Mouse (Mus musculus) B cell, adult 2 months (primary cell): ENCODE results near the gene Slc38a2.

Source experiments
- DNase-seq, 2 experiments: peaks; one replicate each; pipeline ENCODE4 v3.0.0; 2022

The Slc38a2 gene

GRCm38 (mm10) chr15:96660590-96661141, 38.9 kb downstream of the Slc38a2 start:
- no peak for DNase-seq

- DNase-seq, result no peak
Measured at GRCm38 (mm10) chr15:96658275-96658602, 41.3 kb downstream of the Slc38a2 start.

- no peak for DNase-seq
Measured at GRCm38 (mm10) chr15:96657576-96658274, 41.8 kb downstream of the Slc38a2 start.

- peak; percentile 62 to 64 for DNase-seq
Measured at GRCm38 (mm10) chr15:96655514-96655913, 44.0 kb downstream of the Slc38a2 start.

GRCm38 (mm10) chr15:96654714-96655113, 44.8 kb downstream of the Slc38a2 start:
- peak; percentile 72 to 74 for DNase-seq

- DNase-seq, result no peak
Measured at GRCm38 (mm10) chr15:96653011-96653410, 46.5 kb downstream of the Slc38a2 start.

- no peak for DNase-seq
Measured at GRCm38 (mm10) chr15:96652531-96652930, 47.0 kb downstream of the Slc38a2 start.

- DNase-seq, result no peak
Measured at GRCm38 (mm10) chr15:96647376-96647775, 52.2 kb downstream of the Slc38a2 start.

- peak; percentile 81 to 84 for DNase-seq
Measured at GRCm38 (mm10) chr15:96642436-96643405, 56.8 kb downstream of the Slc38a2 start, which contains the start of gene Slc38a1. TSS of gene Slc38a1 (minus strand) at chr15:96642913.

GRCm38 (mm10) chr15:96641821-96642435, 57.6 kb downstream of the Slc38a2 start:
- peak; percentile 64 to 71 for DNase-seq

GRCm38 (mm10) chr15:96641111-96641820, 58.3 kb downstream of the Slc38a2 start:
- peak; percentile 79 to 80 for DNase-seq

GRCm38 (mm10) chr15:96640291-96640985, 59.1 kb downstream of the Slc38a2 start:
- DNase-seq, result peak; percentile 82 to 85

GRCm38 (mm10) chr15:96639630-96640029, 59.9 kb downstream of the Slc38a2 start:
- DNase-seq, result no peak

- DNase-seq, result no peak
Measured at GRCm38 (mm10) chr15:96638656-96639055, 60.9 kb downstream of the Slc38a2 start.

GRCm38 (mm10) chr15:96638173-96638572, 61.4 kb downstream of the Slc38a2 start:
- peak; percentile 74 to 81 for DNase-seq
